Mouse (Mus musculus): Measurements from ENCODE around the gene Igfbp1. TPM values are rescaled to one million over a fixed set of nuclear protein-coding genes. Genes with fewer than 3 reads are reported as not detected.

The Igfbp1 gene
- polyA plus RNA-seq, 2 experiments = 1.4 to 1.6 TPM

DNA sequence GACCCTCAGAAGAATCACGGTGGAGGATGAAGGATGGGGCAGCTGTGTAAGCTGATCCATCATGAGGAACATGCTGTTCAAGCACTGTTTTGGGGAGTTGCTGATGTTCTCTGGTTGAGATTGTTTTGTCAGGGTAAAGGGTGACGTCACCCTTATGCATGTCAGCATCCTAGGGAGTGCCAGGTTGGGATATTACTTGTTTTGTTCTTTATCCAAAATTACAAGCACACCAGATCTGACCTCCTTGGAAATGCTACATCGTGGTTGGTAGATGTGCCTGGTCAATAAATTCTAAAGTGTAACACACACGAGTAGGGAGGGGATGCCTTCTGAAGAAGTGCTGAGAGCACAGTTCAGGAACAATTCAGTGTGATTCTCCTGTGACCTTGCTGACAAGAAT, 41.2 kb upstream of the Igfbp1 start:
- no peak overlapping the region for H3K4me2 ChIP-seq (replicated peaks; ENCODE audit: low read depth, low read length, severe bottlenecking)
- H3K27me3 ChIP-seq (ENCODE audit: control insufficient read depth, insufficient read depth, low read length) = no peaks in the 10 kb centered on the region
- no peak overlapping the region for H3K27ac ChIP-seq (replicated peaks; ENCODE audit: low read depth, low read length)
- H3K36me3 ChIP-seq (ENCODE audit: control insufficient read depth, insufficient read depth, low read length) = no peaks in the 10 kb centered on the region
- DNase-seq (ENCODE audit: low spot score) (no peak), ATAC-seq (ENCODE audit: low FRiP score, low read depth) (no peak)
- H3K4me3 ChIP-seq (replicated peaks; ENCODE audit: low read length) = no peak overlapping the region
- WGBS = 61% methylated on average over 4 of the region's 4 CpGs
- no peaks in the 10 kb centered on the region for H3K9me3 ChIP-seq (ENCODE audit: control insufficient read depth, low read length)
- no peak for TF ChIP-seq POLR2A (IDR thresholded peaks at IDR 0.05; ENCODE audit: borderline replicate concordance, extremely low read depth, insufficient read depth, insufficient read length)
- peaks cover 15% of the 10 kb centered on the region for H3K4me1 ChIP-seq (ENCODE audit: control insufficient read depth, insufficient read depth, low read length)
- no peak overlapping the region for H3K9ac ChIP-seq (ENCODE audit: low read depth, low read length, severe bottlenecking)

DNA sequence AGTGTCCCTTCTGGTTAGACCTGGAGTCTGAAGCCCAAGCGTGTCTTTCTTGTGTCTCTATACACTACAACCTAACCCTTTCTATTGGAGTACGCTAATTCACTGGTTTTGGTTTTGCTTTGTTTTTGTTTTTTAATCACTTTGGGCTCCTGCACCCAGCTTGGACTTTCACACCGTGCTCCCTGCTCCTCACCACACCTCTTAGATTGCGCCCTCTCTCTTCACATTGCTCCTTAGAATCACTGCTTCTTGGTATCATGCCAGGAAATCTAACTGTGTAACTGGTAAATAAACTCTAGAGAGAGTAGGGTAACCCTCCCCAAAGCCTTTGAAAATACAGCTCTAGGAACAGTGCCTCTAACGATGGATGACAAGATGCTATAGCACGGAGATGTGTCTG, 39.4 kb upstream of the Igfbp1 start:
- peaks cover 15% of the 10 kb centered on the region for H3K4me1 ChIP-seq (ENCODE audit: control insufficient read depth, insufficient read depth, low read length)
- H3K9ac ChIP-seq (ENCODE audit: low read depth, low read length, severe bottlenecking) = no peak overlapping the region
- TF ChIP-seq POLR2A (IDR thresholded peaks at IDR 0.05; ENCODE audit: borderline replicate concordance, extremely low read depth, insufficient read depth, insufficient read length) = no peak
- DNase-seq (ENCODE audit: low spot score) (no peak), ATAC-seq (ENCODE audit: low FRiP score, low read depth) (no peak)
- no peak overlapping the region for H3K4me3 ChIP-seq (replicated peaks; ENCODE audit: low read length)
- no peak overlapping the region for H3K27ac ChIP-seq (replicated peaks; ENCODE audit: low read depth, low read length)
- H3K4me2 ChIP-seq (replicated peaks; ENCODE audit: low read depth, low read length, severe bottlenecking) = no peak overlapping the region
- no peaks in the 10 kb centered on the region for H3K36me3 ChIP-seq (ENCODE audit: control insufficient read depth, insufficient read depth, low read length)
- no peaks in the 10 kb centered on the region for H3K27me3 ChIP-seq (ENCODE audit: control insufficient read depth, insufficient read depth, low read length)
- WGBS = 84% methylated on average over 6 of the region's 6 CpGs
- no peaks in the 10 kb centered on the region for H3K9me3 ChIP-seq (ENCODE audit: control insufficient read depth, low read length)

- TF ChIP-seq POLR2A (IDR thresholded peaks at IDR 0.05; ENCODE audit: borderline replicate concordance, extremely low read depth, insufficient read depth, insufficient read length) = no peak
- Histone ChIP-seq H3K4me1 (ENCODE audit: control insufficient read depth, insufficient read depth, low read length) (peaks cover 15% of the 10 kb centered on the region), H3K4me2 (replicated peaks; ENCODE audit: low read depth, low read length, severe bottlenecking) (no peak overlapping the region), H3K9me3 (ENCODE audit: control insufficient read depth, low read length) (no peaks in the 10 kb centered on the region), H3K27me3 (ENCODE audit: control insufficient read depth, insufficient read depth, low read length) (no peaks in the 10 kb centered on the region), H3K9ac (ENCODE audit: low read depth, low read length, severe bottlenecking) (no peak overlapping the region), H3K36me3 (ENCODE audit: control insufficient read depth, insufficient read depth, low read length) (no peaks in the 10 kb centered on the region), H3K27ac (replicated peaks; ENCODE audit: low read depth, low read length) (peak overlapping the region; percentile 68), H3K4me3 (replicated peaks; ENCODE audit: low read length) (no peak overlapping the region)
- DNase-seq (ENCODE audit: low spot score) (no peak), ATAC-seq (ENCODE audit: low FRiP score, low read depth) (no peak)
- 81% methylated on average over 6 of the region's 6 CpGs for WGBS
Observed at GRCm38 (mm10) chr11:7160146-7160545, 37.4 kb upstream of the Igfbp1 start.

GRCm38 (mm10) chr11:7160637-7161101, 36.9 kb upstream of the Igfbp1 start:
- Histone ChIP-seq H3K9me3 (ENCODE audit: control insufficient read depth, low read length) (no peaks in the 10 kb centered on the region), H3K27ac (replicated peaks; ENCODE audit: low read depth, low read length) (peak overlapping the region; percentile 48; the same call in 1 of the 2 replicates), H3K27me3 (ENCODE audit: control insufficient read depth, insufficient read depth, low read length) (no peaks in the 10 kb centered on the region), H3K4me3 (replicated peaks; ENCODE audit: low read length) (no peak overlapping the region), H3K9ac (ENCODE audit: low read depth, low read length, severe bottlenecking) (no peak overlapping the region), H3K36me3 (ENCODE audit: control insufficient read depth, insufficient read depth, low read length) (no peaks in the 10 kb centered on the region), H3K4me1 (ENCODE audit: control insufficient read depth, insufficient read depth, low read length) (peaks cover 15% of the 10 kb centered on the region), H3K4me2 (replicated peaks; ENCODE audit: low read depth, low read length, severe bottlenecking) (no peak overlapping the region)
- TF ChIP-seq POLR2A (IDR thresholded peaks at IDR 0.05; ENCODE audit: borderline replicate concordance, extremely low read depth, insufficient read depth, insufficient read length) = no peak
- 73% methylated on average over 4 of the region's 4 CpGs for WGBS
- DNase-seq (ENCODE audit: low spot score) (peak; percentile 61), ATAC-seq (ENCODE audit: low FRiP score, low read depth) (peak; percentile 75)

GRCm38 (mm10) chr11:7161502-7162174, 35.9 kb upstream of the Igfbp1 start:
- H3K9ac ChIP-seq (ENCODE audit: low read depth, low read length, severe bottlenecking) = no peak overlapping the region
- H3K27me3 ChIP-seq (ENCODE audit: control insufficient read depth, insufficient read depth, low read length) = no peaks in the 10 kb centered on the region
- ATAC-seq (ENCODE audit: low FRiP score, low read depth) = no peak
- H3K4me1 ChIP-seq (ENCODE audit: control insufficient read depth, insufficient read depth, low read length) = peaks cover 15% of the 10 kb centered on the region
- WGBS = 78% methylated on average over 8 of the region's 8 CpGs
- no peaks in the 10 kb centered on the region for H3K36me3 ChIP-seq (ENCODE audit: control insufficient read depth, insufficient read depth, low read length)
- no peak overlapping the region for H3K27ac ChIP-seq (replicated peaks; ENCODE audit: low read depth, low read length)
- no peak overlapping the region for H3K4me2 ChIP-seq (replicated peaks; ENCODE audit: low read depth, low read length, severe bottlenecking)
- H3K9me3 ChIP-seq (ENCODE audit: control insufficient read depth, low read length) = no peaks in the 10 kb centered on the region
- TF ChIP-seq POLR2A (IDR thresholded peaks at IDR 0.05; ENCODE audit: borderline replicate concordance, extremely low read depth, insufficient read depth, insufficient read length) = no peak
- no peak overlapping the region for H3K4me3 ChIP-seq (replicated peaks; ENCODE audit: low read length)
- no peak for DNase-seq (ENCODE audit: low spot score)
